Mouse (Mus musculus): Measurements from ENCODE around the gene Numbl.

DNA sequence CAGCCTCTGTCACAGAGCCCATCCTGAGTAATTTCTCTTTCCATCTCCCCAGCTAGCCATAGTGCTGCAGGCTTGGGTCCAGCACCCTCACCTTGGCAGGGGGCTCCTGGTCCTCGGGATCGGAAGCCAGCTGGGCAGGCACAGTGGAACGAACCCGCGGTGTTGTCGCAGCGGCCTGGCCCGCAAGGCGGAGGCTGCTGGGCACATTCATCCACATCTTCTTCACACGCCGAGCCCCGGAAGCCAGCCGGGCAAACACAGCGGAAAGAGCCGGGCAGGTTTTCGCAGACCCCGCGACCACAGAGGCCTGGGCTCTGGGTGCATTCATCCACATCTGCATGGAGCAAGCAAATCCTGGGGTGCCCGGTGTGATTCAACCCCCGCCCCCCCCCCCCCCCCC lies 66.7 kb downstream of the Numbl start:
- TF ChIP-seq CTCF (IDR thresholded peaks at IDR 0.05; ENCODE audit: low read depth, low read length) (no peak), GATA1 (IDR thresholded peaks at IDR 0.05; ENCODE audit: borderline replicate concordance, low read length) (no peak), TAL1 (conservative IDR thresholded peaks at IDR 0.05; ENCODE audit: low read depth, low read length) (no peak)

Measured in G1E (cell line).